Mouse (Mus musculus) CH12.LX (cell line): Measurements from ENCODE around the gene Zfp777.

Source experiments
- CTCF ChIP-seq, 2 experiments: IDR thresholded peaks in 1 of 2; conservative IDR thresholded peaks in 1 of 2; 2 replicates each; pipeline ENCODE4 v1.5.1; 2011 to 2012; ENCODE audit warnings: low read depth in 2 of 2, low read length in 2 of 2, improper control_type of control experiment in 1 of 2, inconsistent platforms in 1 of 2, mild to moderate bottlenecking in 1 of 2, moderate library complexity in 1 of 2
- EP300 ChIP-seq: IDR thresholded peaks from 2 replicates; pipeline ENCODE4 v1.6.1; 2011; ENCODE audit warnings: low read length, improper control_type of control experiment
- HCFC1 ChIP-seq: IDR thresholded peaks from 2 replicates; pipeline ENCODE4 v1.6.1; 2012; ENCODE audit warnings: low read depth, mild to moderate bottlenecking, inconsistent platforms, low read length, improper control_type of control experiment
- IRF4 ChIP-seq: IDR thresholded peaks from 2 replicates; pipeline ENCODE4 v1.6.1; 2014; ENCODE audit warnings: low read depth, mild to moderate bottlenecking, inconsistent platforms, low read length, improper control_type of control experiment
- MAX ChIP-seq: IDR thresholded peaks from 2 replicates; pipeline ENCODE4 v1.6.1; 2011; ENCODE audit warnings: low read length, improper control_type of control experiment
- POLR2A ChIP-seq: IDR thresholded peaks from 2 replicates; pipeline ENCODE4 v1.6.1; 2011; ENCODE audit warnings: low read depth, mild to moderate bottlenecking, improper control_type of control experiment, low read length
- SIN3A ChIP-seq: IDR thresholded peaks from 2 replicates; pipeline ENCODE4 v1.6.1; 2012; ENCODE audit warnings: low read length, improper control_type of control experiment, inconsistent platforms

DNA sequence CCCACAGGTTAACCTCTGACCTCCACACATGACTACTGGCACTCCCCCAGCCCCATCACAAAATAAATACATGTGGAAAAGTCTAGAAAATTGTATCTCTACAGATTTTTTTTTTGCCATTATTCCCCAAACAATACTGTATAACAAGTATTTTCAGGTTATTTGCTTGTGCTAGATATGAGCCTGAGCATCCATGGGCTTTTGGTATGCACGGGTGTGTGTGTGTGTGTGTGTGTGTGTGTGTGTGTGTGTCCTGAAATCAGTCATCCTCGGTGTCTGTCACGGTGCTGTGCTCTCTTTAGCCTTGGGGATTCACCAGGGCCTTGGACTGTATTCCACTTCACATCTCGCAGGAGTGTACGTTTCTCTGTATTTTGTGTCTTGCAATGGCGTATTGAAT lies 3.4 kb upstream of the Zfp777 start:
- TF ChIP-seq CTCF (conservative IDR thresholded peaks at IDR 0.05 in 1 of 2, IDR thresholded peaks at IDR 0.05 in 1 of 2; ENCODE audit: low read depth in 2 of 2, low read length in 2 of 2) = no peak
- TF ChIP-seq MAX = no peak
- TF ChIP-seq IRF4 = peak; percentile 93
- no peak for TF ChIP-seq HCFC1
- TF ChIP-seq POLR2A = no peak
- TF ChIP-seq SIN3A = no peak
- TF ChIP-seq EP300 = peak; percentile 57; the same call in 1 of the 2 replicates
